Mouse (Mus musculus) testis, adult 2 months (tissue): ENCODE measurements around the gene Dpy19l1. TPM values are rescaled to one million over a fixed set of nuclear protein-coding genes. Genes with fewer than 3 reads are reported as not detected.

ENCODE experiments used
- H3K27ac ChIP-seq: fragments of 200-500 bp; 2 replicates; pipeline ENCODE4 v1.5.1; 2012; ENCODE audit warnings: low read depth, low read length; ENCODE audit not compliant: control insufficient read depth, insufficient read depth
- H3K27me3 ChIP-seq: fragments of 200-500 bp; 2 replicates; pipeline ENCODE4 v1.6.1; 2012; ENCODE audit warnings: mild to moderate bottlenecking, low read length, moderate library complexity; ENCODE audit not compliant: control insufficient read depth, insufficient read depth
- H3K36me3 ChIP-seq: fragments of 200-500 bp; 2 replicates; pipeline ENCODE4 v1.6.1; 2012; ENCODE audit warnings: mild to moderate bottlenecking, low read length; ENCODE audit not compliant: control insufficient read depth, insufficient read depth
- H3K4me1 ChIP-seq: fragments of 200-500 bp; 2 replicates; pipeline ENCODE4 v1.6.1; 2012; ENCODE audit warnings: low read length; ENCODE audit not compliant: control insufficient read depth, insufficient read depth
- H3K4me3 ChIP-seq: fragments of 200-500 bp; 2 replicates; pipeline ENCODE4 v1.5.1; 2012; ENCODE audit warnings: low read depth, mild to moderate bottlenecking, low read length, moderate library complexity, mixed read lengths; ENCODE audit not compliant: control insufficient read depth
- CTCF ChIP-seq: fragments of 200-500 bp; IDR thresholded peaks from 2 replicates; pipeline ENCODE4 v1.5.1; 2012; ENCODE audit warnings: low read depth, mild to moderate bottlenecking, inconsistent platforms, low read length, moderate library complexity; ENCODE audit not compliant: control insufficient read depth, insufficient read depth, insufficient replicate concordance
- POLR2A ChIP-seq: fragments of 200-500 bp; IDR thresholded peaks from 2 replicates; pipeline ENCODE4 v1.6.1; 2012; ENCODE audit warnings: low read depth, mild to moderate bottlenecking, inconsistent platforms, low read length, moderate library complexity; ENCODE audit not compliant: control insufficient read depth
- polyA plus RNA-seq: library from polyadenylated mRNA; depleted of rRNA; stranded (reverse); fragments of >200 nt; gene quantifications from 2 replicates; pipeline ENCODE4 v1.2.3, GENCODE M21; 2012

Gene Dpy19l1
- polyA plus RNA-seq, 1 experiment = 34.6 TPM

DNA sequence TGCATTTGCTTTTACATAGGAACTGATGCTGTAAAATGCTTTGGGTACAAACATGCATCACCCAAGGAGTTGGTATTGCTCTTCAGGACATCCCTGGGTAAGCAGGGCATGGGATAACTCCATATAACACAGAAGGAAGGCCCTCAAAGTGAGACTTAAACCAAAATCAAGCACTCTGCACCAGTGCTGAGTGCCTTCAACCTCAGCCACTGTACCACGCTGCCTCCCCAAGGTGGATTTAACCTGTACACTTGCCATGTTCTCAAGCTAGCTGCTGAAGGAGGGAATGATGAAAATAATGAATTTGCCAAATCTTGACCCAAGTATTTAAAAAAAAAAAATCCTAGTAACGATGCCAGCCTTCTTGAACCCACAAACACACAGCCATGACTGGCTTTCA lies 1.3 kb downstream of the Dpy19l1 start:
- Histone ChIP-seq H3K27ac (no peak overlapping the region), H3K4me1 (peaks cover 6% of the 10 kb centered on the region; the same call in 1 of the 2 replicates), H3K27me3 (no peaks in the 10 kb centered on the region), H3K36me3 (no peaks in the 10 kb centered on the region), H3K4me3 (peak overlapping the region; percentile 69)
- TF ChIP-seq POLR2A = no peak

DNA sequence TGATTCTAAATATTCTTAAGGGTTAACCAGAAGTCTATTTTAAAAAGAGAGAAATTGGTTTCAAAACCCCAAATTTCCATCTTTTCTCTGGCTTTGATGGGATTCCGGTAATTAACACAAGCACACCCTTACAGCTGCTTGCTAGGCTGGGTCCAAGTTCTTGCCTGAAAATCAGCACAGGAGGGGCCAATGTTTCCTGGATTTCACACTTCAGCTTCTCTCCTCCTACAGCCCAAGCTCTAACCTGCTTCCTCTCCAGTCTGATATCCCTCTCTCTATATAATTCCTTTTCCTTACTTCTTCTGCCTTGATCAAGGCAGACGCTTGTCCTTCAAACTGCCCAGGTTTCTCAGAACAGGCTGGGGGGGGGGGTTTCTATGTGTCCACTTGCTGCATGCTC lies 6.7 kb downstream of the Dpy19l1 start:
- H3K36me3 ChIP-seq = no peaks in the 10 kb centered on the region
- no peak for TF ChIP-seq CTCF
- TF ChIP-seq POLR2A = no peak
- no peak overlapping the region for H3K27ac ChIP-seq
- no peaks in the 10 kb centered on the region for H3K27me3 ChIP-seq
- no peaks in the 10 kb centered on the region for H3K4me1 ChIP-seq
- H3K4me3 ChIP-seq = no peak overlapping the region

DNA sequence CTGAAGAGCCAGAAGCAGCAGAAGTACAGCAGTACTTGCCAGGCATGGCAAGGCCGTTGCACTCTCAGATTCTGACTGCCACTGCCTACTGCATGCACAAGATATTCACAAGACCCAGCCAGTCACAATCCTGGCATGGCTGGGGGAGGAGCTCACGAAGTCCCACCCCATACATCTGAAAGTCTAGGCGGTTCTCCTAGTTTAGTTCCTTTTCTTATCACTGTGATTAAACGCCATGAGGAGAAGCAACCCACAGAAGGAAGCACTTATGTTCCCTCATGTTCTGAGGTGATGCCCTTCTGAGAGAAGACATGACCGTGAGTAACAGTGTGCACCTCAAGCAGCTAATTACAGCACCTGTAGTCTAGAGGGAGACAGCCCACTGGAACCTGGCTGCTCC lies 12.4 kb downstream of the Dpy19l1 start:
- H3K27ac ChIP-seq = no peak overlapping the region
- no peaks in the 10 kb centered on the region for H3K27me3 ChIP-seq
- H3K4me1 ChIP-seq = peaks cover 4% of the 10 kb centered on the region
- TF ChIP-seq POLR2A = no peak
- TF ChIP-seq CTCF = no peak
- no peaks in the 10 kb centered on the region for H3K36me3 ChIP-seq
- no peak overlapping the region for H3K4me3 ChIP-seq

DNA sequence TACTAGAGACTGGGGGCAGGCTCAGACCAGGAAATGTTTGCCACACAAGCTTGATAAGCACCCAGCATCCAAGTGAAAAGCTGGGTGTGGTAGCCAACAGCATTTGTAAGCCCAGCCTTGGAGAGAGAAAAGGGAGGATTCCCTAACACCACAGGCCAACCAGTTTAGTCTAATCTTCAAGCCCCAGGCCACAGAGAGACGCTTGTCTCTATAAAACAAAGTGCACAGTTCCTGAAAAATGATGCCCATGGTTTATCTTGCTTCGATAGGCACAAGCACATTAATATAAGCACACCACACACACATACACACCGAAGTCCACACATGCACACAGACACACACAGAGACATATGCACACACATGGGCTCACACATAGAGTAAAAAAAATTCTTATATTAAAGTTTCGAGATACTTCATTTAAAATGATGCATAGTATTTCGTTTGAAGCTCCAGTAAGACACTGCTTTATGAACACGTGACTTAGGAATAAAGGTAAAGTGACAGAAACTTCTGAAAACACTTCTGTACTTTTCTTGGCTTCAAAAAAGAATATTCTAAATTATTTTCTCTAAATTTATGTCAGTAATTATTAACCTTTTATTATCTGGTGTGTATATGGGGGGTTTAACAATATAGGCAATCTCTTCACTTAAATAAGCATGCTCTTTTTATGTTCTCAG lies 14.4 kb downstream of the Dpy19l1 start:
- Histone ChIP-seq H3K36me3 (no peaks in the 10 kb centered on the region), H3K27me3 (no peaks in the 10 kb centered on the region), H3K4me3 (no peak overlapping the region), H3K4me1 (peaks cover 4% of the 10 kb centered on the region), H3K27ac (no peak overlapping the region)
- no peak for TF ChIP-seq POLR2A

DNA sequence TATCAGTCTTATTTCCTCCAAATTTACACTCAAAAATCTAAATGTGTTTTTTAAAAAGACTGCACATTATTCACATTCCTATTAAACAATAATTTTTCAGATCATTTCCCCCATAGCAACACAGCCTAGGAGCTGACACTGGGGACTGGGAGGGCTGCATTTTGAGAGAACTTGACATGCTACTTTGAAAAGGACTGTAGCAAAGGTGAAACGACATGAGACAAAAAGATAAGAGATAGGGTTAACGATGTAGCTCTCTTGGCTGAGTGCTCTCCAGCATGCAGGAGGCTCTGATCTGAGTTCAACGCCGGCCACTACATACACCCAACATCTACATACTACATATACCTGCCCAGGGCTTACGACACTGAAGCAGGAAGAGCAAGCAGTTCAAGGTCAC lies 20.6 kb downstream of the Dpy19l1 start:
- no peak overlapping the region for H3K27ac ChIP-seq
- TF ChIP-seq POLR2A (no peak), CTCF (no peak)
- H3K4me3 ChIP-seq = no peak overlapping the region
- H3K36me3 ChIP-seq = no peaks in the 10 kb centered on the region
- H3K4me1 ChIP-seq = no peaks in the 10 kb centered on the region
- no peaks in the 10 kb centered on the region for H3K27me3 ChIP-seq

DNA sequence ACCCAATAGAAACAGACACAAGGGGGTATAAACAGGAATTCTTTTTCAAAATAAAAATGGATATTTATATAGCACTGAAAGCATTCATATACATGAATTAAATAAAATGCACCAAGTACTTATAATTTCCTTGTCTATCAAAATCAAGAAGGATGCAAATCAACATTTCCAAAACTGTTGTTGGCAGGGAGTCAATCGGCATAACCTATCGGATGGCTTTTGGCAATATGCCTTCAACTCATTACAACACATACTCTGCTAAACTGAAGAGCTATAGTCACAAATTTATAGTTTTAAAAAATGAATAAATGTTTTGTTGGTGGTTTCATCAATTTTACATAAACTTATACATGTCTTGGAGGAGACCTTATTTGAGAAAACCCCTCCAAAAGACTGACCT lies 25.7 kb downstream of the Dpy19l1 start:
- H3K4me1 ChIP-seq = no peaks in the 10 kb centered on the region
- no peak overlapping the region for H3K4me3 ChIP-seq
- H3K27me3 ChIP-seq = no peaks in the 10 kb centered on the region
- H3K27ac ChIP-seq = no peak overlapping the region
- TF ChIP-seq CTCF = no peak
- TF ChIP-seq POLR2A = no peak
- no peaks in the 10 kb centered on the region; the same call in 1 of the 2 replicates for H3K36me3 ChIP-seq

DNA sequence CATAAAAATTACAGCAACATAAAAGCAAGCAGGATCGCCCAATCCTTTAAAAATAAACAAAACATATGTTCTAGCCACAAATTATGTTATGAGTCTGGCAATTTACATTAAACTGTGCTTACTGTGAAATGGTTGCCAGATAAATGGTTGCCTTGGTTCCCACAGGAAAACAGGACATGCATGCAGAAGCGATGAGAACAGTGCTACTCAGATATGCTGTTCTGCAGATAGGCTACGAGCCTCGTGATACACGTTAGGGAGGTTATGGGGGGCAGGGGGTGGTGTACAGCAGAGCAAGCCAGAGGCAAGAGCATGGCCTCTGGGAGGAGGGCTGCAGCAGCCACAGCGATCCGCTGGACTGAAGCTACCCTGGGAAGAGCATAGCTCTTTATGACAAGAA lies 29.1 kb downstream of the Dpy19l1 start:
- Histone ChIP-seq H3K4me3 (no peak overlapping the region), H3K4me1 (no peaks in the 10 kb centered on the region), H3K36me3 (no peaks in the 10 kb centered on the region; the same call in 1 of the 2 replicates), H3K27me3 (no peaks in the 10 kb centered on the region), H3K27ac (no peak overlapping the region)
- TF ChIP-seq POLR2A (no peak), CTCF (no peak)

DNA sequence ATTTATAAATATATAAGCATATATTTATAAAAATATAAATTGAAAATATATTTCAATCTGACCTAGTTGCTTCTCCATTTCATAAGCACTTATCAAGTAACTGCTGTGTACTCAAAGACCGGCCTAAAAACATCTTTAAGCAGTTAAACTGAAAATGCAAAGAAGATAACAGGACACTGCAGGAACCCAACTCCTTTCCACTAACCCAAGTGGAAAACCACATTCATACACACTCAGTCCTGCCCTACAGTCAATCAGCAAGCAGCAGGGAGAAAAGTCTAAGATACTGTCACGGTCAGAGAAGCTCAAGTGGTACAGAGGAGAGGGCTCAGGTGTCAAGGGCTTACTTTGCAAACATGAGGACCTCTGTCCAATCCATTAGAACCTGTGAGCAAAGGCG lies 30.4 kb downstream of the Dpy19l1 start:
- Histone ChIP-seq H3K36me3 (no peaks in the 10 kb centered on the region; the same call in 1 of the 2 replicates), H3K27me3 (no peaks in the 10 kb centered on the region), H3K27ac (no peak overlapping the region), H3K4me3 (no peak overlapping the region), H3K4me1 (no peaks in the 10 kb centered on the region)
- TF ChIP-seq CTCF (no peak), POLR2A (no peak)
